Mouse (Mus musculus): ENCODE results near the gene Nup210l.

DNA sequence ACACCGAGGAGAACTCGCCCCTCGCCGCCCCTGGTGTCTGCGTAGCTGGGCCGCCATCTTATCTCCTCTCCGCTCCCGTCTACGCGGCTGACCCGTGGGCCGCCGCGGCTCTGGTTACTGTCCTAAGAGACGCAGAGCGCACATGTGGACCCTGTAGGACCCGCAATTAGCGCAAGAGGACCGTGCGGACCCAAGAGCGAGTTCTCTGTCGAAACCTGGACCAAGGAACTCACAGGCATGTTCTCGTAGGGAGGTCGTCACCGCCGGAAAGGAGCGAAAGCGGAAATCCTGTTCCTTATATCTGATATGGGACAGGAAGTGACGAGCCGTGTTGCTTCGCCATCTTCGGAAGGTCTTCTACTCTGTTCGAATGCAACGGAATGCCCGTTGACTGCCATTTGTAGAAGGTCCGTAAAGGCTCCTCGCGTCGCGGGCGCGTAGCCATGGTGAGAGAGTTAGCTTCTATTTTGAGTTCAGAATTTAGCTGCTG, 109.5 kb downstream of the Nup210l start, which contains the start of the genes Rps27 and Rab13:
- TF ChIP-seq POLR2A (IDR thresholded peaks at IDR 0.05; ENCODE audit: extremely low read depth, insufficient read depth, low read length) (peak; percentile 84), CTCF (IDR thresholded peaks at IDR 0.05; ENCODE audit: low read depth, low read length) (no peak)

Data from liver, adult 2 months (tissue).